Mouse (Mus musculus) forebrain, embryonic 11.5 days (tissue): Measurements from ENCODE around the gene Meox1. TPM values are rescaled to one million over a fixed set of nuclear protein-coding genes. Genes with fewer than 3 reads are reported as not detected.
A peak's percentile ranks its signal among the peaks of the same experiment; 100 is the strongest.

Experiments used
- ATAC-seq: fragments of 200-750 bp; cut with Nextera tagmentation; replicated peaks from 2 replicates; pipeline ENCODE4 v1.8.0; 2017; ENCODE audit warnings: moderate TSS enrichment; ENCODE audit not compliant: low FRiP score
- DNase-seq: peaks from one replicate; pipeline ENCODE4 v3.0.0-alpha.2; 2017; ENCODE audit warnings: low spot score
- H3K27ac ChIP-seq: fragments of 300-500 bp; sonication (generic); 2 replicates; pipeline ENCODE4 v1.5.1; 2014; ENCODE audit warnings: low read depth, low read length
- H3K27me3 ChIP-seq: fragments of 300-500 bp; sonication (generic); 2 replicates; pipeline ENCODE4 v1.6.1; 2014; ENCODE audit warnings: mild to moderate bottlenecking, low read length, mixed read lengths; ENCODE audit not compliant: control insufficient read depth, insufficient read depth
- H3K36me3 ChIP-seq: fragments of 300-500 bp; sonication (generic); 2 replicates; pipeline ENCODE4 v1.6.1; 2014; ENCODE audit warnings: mild to moderate bottlenecking, low read length, moderate library complexity, mixed read lengths; ENCODE audit not compliant: control insufficient read depth, insufficient read depth
- H3K4me1 ChIP-seq: fragments of 300-500 bp; sonication (generic); replicated peaks from 2 replicates; pipeline ENCODE4 v1.6.1; 2014; ENCODE audit warnings: low read length, mixed read lengths; ENCODE audit not compliant: control insufficient read depth, insufficient read depth
- H3K4me2 ChIP-seq: fragments of 300-500 bp; sonication (generic); 2 replicates; pipeline ENCODE4 v1.6.1; 2014; ENCODE audit warnings: low read depth, mild to moderate bottlenecking, low read length, moderate library complexity, mixed read lengths; ENCODE audit not compliant: severe bottlenecking
- H3K4me3 ChIP-seq: fragments of 300-500 bp; sonication (generic); 2 replicates; pipeline ENCODE4 v1.5.1; 2014; ENCODE audit warnings: low read depth, low read length
- H3K9ac ChIP-seq: fragments of 300-500 bp; sonication (generic); 2 replicates; pipeline ENCODE4 v1.6.1; 2014; ENCODE audit warnings: low read length
- H3K9me3 ChIP-seq: fragments of 300-500 bp; sonication (generic); 2 replicates; pipeline ENCODE4 v1.6.1; 2016; ENCODE audit warnings: low read length, mixed read lengths; ENCODE audit not compliant: control insufficient read depth
- WGBS: fragments of 180-500 bp; shearing (Covaris S2); extraction: QIAGEN DNeasy Blood & Tissue Kit; methylation state at CpG from one replicate; pipeline ENCODE4 v1.1.7; 2014; 5-methylcytosine and 5-hydroxymethylcytosine counted together
- polyA plus RNA-seq: library from polyadenylated mRNA; unstranded; fragments of >200 nt; fragmentation: Nextera tagmentation; extraction: Ambion mirVana; gene quantifications from 2 replicates; pipeline ENCODE4 v1.2.1, GENCODE M21; 2014

Gene Meox1
- 0.21 TPM in 1 of 2 replicates, not detected in the other for polyA plus RNA-seq

DNA sequence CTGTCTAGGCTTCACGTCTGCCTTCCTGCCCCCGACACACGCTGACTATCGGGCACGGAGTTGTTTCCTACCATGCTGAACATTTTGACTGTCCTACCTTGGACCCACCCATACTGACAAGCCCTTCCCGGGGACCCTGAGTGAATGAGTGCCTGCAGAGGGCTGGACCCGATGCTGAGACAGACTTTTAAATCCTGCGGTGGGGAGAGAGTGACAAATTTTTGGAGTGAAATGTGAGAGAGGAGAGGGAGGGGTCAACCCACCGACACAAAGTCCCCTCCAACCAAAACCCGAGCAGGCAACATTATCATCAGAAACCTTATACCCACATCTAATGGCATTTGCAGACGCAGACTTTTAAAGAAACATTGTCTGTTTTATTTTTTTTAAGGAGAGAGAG lies at the start of gene Meox1:
TSS of gene Meox1 (minus strand) at position 171 of the 400 bp plus-strand sequence.
- Histone ChIP-seq H3K9ac (no peak within 1 kb of the TSS), H3K4me3 (no peak within 1 kb of the TSS), H3K27ac (no peak within 1 kb of the TSS)

DNA sequence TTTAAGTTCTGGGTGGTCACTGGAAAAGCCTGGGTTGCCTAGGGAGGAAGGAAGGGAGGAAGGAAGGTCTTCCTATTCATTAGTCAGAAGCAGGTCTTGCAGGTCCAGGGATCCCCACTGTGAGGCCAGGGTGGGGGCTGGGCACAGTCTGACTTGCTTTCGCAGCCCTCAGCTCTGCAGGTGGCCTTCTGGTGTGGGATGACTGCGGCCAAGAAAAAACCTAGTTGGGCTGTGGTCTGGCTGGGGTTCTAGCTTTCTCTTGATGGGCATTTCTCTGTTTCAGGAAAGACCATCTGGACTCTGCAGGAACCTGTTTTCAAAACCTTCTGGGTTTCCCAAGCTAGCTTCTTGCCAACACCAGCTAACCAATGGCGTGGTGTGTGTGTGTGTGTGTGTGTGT lies 48.9 kb upstream of the Meox1 start:
- Histone ChIP-seq H3K27me3 (peaks cover 10% of the 10 kb centered on the region), H3K4me1 (no peaks in the 10 kb centered on the region), H3K9me3 (no peaks in the 10 kb centered on the region), H3K4me2 (no peak overlapping the region), H3K36me3 (no peaks in the 10 kb centered on the region), H3K4me3 (no peak overlapping the region), H3K9ac (no peak overlapping the region), H3K27ac (no peak overlapping the region)
- WGBS, result 39% methylated on average over 3 of the region's 3 CpGs
- ATAC-seq (no peak), DNase-seq (no peak)

More for the DNA sequence above, at the start of gene Meox1:
- DNase-seq (no peak), ATAC-seq (no peak)
- Histone ChIP-seq H3K9me3 (no peaks in the 10 kb centered on the region), H3K27me3 (peaks cover 2% of the 10 kb centered on the region; the same call in 1 of the 2 replicates), H3K4me1 (no peaks in the 10 kb centered on the region; the same call in 1 of the 2 replicates), H3K4me2 (no peak within 1 kb of the TSS), H3K36me3 (no peaks in the 10 kb centered on the region)
- 45% methylated on average over 11 of the region's 11 CpGs for WGBS

DNA sequence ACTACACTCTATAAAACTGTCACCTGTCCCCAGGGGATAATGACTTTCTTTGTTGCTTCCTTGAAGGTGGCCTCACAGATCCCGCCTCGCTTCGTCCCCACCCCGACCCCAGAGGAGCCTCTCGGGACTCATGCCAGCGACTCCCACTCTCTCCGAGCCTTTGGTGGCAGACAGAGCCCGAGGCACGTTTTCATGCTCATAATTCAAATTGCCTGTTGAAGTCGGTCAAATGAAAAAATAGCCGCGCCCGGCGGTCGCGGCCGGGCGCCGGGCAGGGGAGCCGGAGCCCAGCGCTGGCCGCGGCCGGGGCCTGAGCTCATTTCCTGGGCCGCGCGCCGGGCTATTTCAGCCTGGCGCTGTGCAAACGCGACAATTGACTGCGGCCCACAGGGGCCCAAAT lies 42.9 kb upstream of the Meox1 start:
- no peak for ATAC-seq
- under 1% methylated on average over 32 of the region's 32 CpGs for WGBS
- H3K27ac ChIP-seq, result no peak overlapping the region

DNA sequence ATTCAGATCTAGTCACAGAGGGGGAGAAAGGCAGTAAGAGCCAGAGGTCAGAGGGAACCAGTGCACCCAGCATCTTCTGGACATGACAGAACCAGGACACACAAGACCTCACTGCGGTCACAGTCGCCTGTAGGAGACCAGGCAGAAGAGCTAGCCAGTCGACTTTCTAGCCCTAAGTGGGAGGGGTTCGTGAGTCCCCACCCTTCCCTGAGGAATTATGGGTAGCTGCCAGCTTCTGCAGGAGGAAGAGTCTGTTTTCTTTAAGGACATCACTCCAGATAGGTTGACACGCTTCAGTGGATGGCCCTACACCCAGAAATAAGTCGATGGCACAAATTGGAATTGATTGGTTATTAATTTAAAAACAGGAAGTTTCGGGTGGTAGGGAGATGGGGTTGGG lies 42.2 kb upstream of the Meox1 start:
- Histone ChIP-seq H3K27me3 (peaks cover 15% of the 10 kb centered on the region), H3K9ac (no peak overlapping the region), H3K4me3 (no peak overlapping the region), H3K36me3 (no peaks in the 10 kb centered on the region), H3K4me2 (no peak overlapping the region), H3K27ac (no peak overlapping the region), H3K4me1 (0 out of 2 replicates have a peak, but pooled peaks cover 2% of the 10 kb centered on the region), H3K9me3 (no peaks in the 10 kb centered on the region)
- WGBS, result 34% methylated on average over 7 of the region's 7 CpGs
- no peak for ATAC-seq
- DNase-seq, result no peak

More for the DNA sequence above, 42.9 kb upstream of the Meox1 start:
- H3K9ac ChIP-seq, result peak overlapping the region; percentile 58
- H3K27me3 ChIP-seq, result peaks cover 15% of the 10 kb centered on the region
- 0 out of 2 replicates have a peak, but pooled peaks cover 2% of the 10 kb centered on the region for H3K4me1 ChIP-seq
- peak overlapping the region; percentile 38 for H3K4me3 ChIP-seq
- no peaks in the 10 kb centered on the region for H3K36me3 ChIP-seq
- DNase-seq, result no peak
- H3K4me2 ChIP-seq, result peak overlapping the region; percentile 85
- no peaks in the 10 kb centered on the region for H3K9me3 ChIP-seq

DNA sequence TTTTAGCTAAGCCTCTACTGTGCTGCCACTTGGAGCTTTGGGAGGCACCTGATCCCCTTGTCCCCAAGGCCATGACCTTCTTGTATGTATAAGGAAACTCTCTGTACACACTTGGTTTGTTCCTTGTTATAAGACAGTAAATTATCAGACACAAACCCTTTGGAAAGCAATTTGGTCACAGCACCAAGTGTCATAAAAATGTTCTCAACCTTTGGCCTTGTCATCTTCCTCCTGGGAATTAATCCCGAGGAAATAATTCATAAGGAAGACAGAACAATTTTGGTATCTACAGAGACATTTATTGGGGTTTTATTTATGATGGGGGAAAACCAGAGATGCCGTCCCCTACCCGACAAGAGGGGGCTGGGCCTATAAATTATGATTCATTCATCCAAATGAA lies 41.6 kb upstream of the Meox1 start:
- H3K9ac ChIP-seq, result no peak overlapping the region
- H3K36me3 ChIP-seq, result no peaks in the 10 kb centered on the region
- 0 out of 2 replicates have a peak, but pooled peaks cover 2% of the 10 kb centered on the region for H3K4me1 ChIP-seq
- ATAC-seq, result no peak
- no peak for DNase-seq
- no peak overlapping the region for H3K4me2 ChIP-seq
- no peak overlapping the region for H3K27ac ChIP-seq
- peaks cover 12% of the 10 kb centered on the region for H3K27me3 ChIP-seq
- H3K4me3 ChIP-seq, result no peak overlapping the region
- WGBS, result 90% methylated on average over 3 of the region's 3 CpGs
- no peaks in the 10 kb centered on the region for H3K9me3 ChIP-seq

DNA sequence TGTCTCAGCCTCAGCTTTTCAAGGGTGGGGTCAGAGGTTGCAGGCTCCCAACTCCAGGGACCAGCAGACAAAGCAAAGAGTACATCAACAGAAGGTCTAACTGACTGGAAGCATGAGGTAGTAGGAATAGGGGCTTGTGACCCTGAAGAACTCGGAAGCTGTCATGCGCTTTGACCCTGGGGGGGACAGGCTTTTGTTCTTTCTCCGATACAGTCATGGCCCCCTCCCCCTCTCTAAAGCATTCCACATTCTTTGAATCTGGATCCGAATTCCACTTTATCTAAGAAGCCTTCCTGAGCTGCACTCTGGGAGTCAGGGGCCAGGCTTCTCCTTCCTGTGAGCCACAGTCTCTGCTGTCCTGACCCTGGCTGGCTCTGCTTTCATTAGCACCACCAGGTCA lies 37.8 kb upstream of the Meox1 start:
- 50% methylated on average over 4 of the region's 4 CpGs for WGBS
- no peak overlapping the region for H3K4me2 ChIP-seq
- no peak overlapping the region for H3K27ac ChIP-seq
- no peaks in the 10 kb centered on the region for H3K36me3 ChIP-seq
- no peaks in the 10 kb centered on the region for H3K9me3 ChIP-seq
- H3K4me1 ChIP-seq, result no peaks in the 10 kb centered on the region; the same call in 1 of the 2 replicates
- peaks cover 4% of the 10 kb centered on the region; the same call in 1 of the 2 replicates for H3K27me3 ChIP-seq
- H3K4me3 ChIP-seq, result no peak overlapping the region
- H3K9ac ChIP-seq, result no peak overlapping the region
- ATAC-seq (no peak), DNase-seq (no peak)

DNA sequence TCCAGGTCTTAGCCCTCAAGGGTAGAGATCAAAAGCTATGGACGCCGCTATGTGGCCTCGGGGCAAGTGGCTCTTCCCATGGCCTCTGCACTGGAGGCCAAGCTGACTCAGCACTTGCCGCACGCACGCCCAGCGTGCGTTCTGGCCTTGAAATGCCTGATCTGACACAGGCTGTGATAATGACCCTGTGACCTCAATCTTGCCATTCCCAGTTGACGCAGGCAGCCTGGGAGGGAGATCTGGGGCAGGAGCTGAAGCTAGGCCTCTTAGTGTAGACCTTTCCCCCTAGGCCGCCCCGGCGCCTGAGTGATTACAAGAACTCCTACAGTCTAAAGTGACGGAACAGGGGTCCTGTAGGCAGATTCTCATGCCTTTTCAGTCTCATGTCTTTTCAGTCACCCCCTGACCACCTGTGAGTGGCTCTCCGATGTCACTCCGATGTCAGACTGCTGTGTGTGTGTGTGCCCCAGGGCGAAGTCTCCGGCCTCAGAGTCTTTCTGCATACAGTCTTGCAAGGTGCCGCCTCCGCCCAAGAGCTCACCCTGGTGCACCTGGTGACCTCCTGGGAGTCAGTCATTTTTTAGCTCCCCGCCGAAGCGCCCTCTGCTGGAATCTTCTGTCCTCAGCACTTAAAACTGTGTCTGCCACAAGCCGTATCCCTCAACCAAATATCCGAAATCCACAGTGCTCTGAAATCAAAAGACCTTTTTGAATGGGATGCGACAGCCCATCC lies 34.0 kb upstream of the Meox1 start:
- H3K9ac ChIP-seq, result no peak overlapping the region
- no peaks in the 10 kb centered on the region for H3K9me3 ChIP-seq
- DNase-seq, result peak; percentile 69
- no peaks in the 10 kb centered on the region for H3K27me3 ChIP-seq
- H3K4me3 ChIP-seq, result no peak overlapping the region
- no peak for ATAC-seq
- 44% methylated on average over 25 of the region's 25 CpGs for WGBS
- no peaks in the 10 kb centered on the region; the same call in 1 of the 2 replicates for H3K4me1 ChIP-seq
- no peak overlapping the region for H3K27ac ChIP-seq
- no peak overlapping the region for H3K4me2 ChIP-seq
- H3K36me3 ChIP-seq, result no peaks in the 10 kb centered on the region

DNA sequence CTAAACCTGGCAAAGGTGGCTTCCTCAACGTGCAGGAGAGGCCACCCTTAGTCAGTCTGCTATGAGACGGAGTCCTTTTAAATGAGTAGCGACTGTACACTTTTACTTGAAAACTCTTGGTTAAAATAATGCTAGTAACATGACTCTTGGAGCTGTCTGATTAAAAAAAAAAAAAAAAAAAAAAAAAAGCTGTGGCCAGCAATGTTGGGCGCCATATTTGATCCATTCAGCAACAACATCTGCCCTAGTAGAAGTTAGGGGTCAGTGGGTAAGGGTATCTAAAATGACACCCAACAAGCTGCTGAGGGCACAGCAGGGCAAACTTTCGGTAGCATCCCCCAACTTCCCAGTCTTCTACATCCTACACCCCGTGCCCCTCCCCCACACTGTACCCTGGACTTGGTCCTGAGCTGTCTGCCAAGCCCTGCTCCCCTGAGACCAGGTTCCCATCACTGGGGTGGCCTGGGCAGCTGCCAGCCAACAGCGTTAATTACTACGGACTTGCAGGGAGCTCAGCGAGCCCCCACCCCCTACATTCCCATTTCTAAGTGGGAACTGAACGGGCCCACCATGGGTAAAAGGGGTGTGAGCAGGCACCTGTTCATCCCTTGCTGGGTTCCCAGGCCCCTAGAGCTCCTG lies 32.9 kb upstream of the Meox1 start:
- ATAC-seq (no peak), DNase-seq (no peak)
- no peaks in the 10 kb centered on the region for H3K9me3 ChIP-seq
- H3K9ac ChIP-seq, result no peak overlapping the region
- no peaks in the 10 kb centered on the region; the same call in 1 of the 2 replicates for H3K4me1 ChIP-seq
- H3K4me3 ChIP-seq, result no peak overlapping the region
- no peak overlapping the region for H3K27ac ChIP-seq
- WGBS, result 80% methylated on average over 10 of the region's 10 CpGs
- H3K36me3 ChIP-seq, result no peaks in the 10 kb centered on the region
- no peak overlapping the region for H3K4me2 ChIP-seq
- no peaks in the 10 kb centered on the region for H3K27me3 ChIP-seq
